Mouse (Mus musculus): ENCODE measurements around the gene Ebf1.

DNA sequence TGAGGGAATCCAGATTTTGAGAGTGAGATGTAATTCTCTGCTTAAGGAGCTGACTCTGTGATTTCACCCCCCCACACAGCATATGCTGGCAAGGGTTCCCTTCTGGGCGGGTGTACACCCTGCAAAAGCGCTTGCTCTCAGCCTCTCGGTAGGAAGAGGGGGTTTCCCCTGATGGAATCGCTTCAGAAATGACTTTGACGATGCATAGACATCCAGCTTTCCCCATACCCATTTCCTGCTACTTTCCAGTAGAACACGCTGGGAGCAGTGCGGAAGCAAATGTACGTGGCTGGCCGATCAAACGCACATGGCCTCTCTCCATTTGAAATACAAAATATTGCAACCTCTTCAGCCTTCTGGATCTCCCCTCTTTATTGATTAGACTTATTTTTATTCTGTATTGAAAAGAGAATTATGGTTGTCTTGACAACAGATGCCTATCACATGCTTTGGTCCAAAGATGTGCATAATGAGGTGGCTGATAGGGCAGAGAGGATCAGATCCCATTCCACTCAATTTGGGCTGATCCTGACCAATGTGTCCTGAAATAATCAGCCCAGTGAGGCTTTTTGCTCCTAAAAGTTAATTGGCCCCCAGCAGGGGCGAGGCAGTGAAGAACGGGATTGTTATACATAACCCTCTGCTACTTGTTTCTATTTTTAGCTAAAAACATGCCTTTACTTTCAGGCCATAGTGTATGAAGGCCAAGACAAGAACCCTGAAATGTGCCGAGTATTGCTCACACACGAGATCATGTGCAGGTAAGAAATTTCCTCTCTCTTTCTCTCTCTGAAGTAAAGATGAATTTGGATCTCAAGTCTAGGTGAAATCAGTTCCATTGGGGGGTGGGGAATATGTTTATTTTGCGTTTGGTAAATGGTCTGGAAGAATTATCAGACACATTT, 15.2 kb downstream of the Ebf1 start:
- no peak for TF ChIP-seq CTCF (IDR thresholded peaks at IDR 0.05; ENCODE audit: control insufficient read depth, insufficient read depth, low read length)
- TF ChIP-seq POLR2A (IDR thresholded peaks at IDR 0.05; ENCODE audit: borderline replicate concordance, control insufficient read depth, low read depth, low read length): no peak

Measured in bone marrow, adult 2 months (tissue).